Mouse (Mus musculus): ENCODE data around the gene Pecr.

GRCm38 (mm10) chr1:72278085-72278484 lies 6.0 kb downstream of the Pecr start:
- TF ChIP-seq CTCF (IDR thresholded peaks at IDR 0.05; ENCODE audit: borderline replicate concordance, control insufficient read depth, extremely low read depth, insufficient read depth, low read length, poor library complexity) (no peak), POLR2A (IDR thresholded peaks at IDR 0.05; ENCODE audit: control insufficient read depth, extremely low read depth, insufficient read depth, low read length, poor library complexity) (no peak)
